Mouse (Mus musculus): ENCODE measurements around the gene Ethe1. TPM values are rescaled to one million over a fixed set of nuclear protein-coding genes. Genes with fewer than 3 reads are reported as not detected.
A peak's percentile ranks its signal among the peaks of the same experiment; 100 is the strongest.

Gene Ethe1
- polyA plus RNA-seq, 1 experiment from 2014 or later, result 17.0 TPM

- Histone ChIP-seq H3K9ac (no peak overlapping the region), H3K36me3 (no peaks in the 10 kb centered on the region), H3K4me1 (peaks cover 6% of the 10 kb centered on the region; the same call in 1 of the 2 replicates), H3K4me3 (no peak overlapping the region), H3K27ac (no peak overlapping the region), H3K27me3 (replicated peaks) (no peaks in the 10 kb centered on the region), H3K9me3 (replicated peaks) (no peaks in the 10 kb centered on the region), H3K4me2 (peak overlapping the region; percentile 42)
- peak; percentile 79 for ATAC-seq
- WGBS (ENCODE audit: insufficient replicate concordance), result 3% methylated on average over 13 of the region's 13 CpGs
Measured at GRCm38 (mm10) chr7:24600941-24601597, 13.7 kb downstream of the Ethe1 start.

- Histone ChIP-seq H3K27ac (no peak overlapping the region), H3K4me3 (no peak overlapping the region), H3K4me1 (peaks cover 20% of the 10 kb centered on the region), H3K4me2 (no peak overlapping the region), H3K36me3 (no peaks in the 10 kb centered on the region), H3K9me3 (replicated peaks) (no peaks in the 10 kb centered on the region), H3K27me3 (replicated peaks) (peaks cover 14% of the 10 kb centered on the region), H3K9ac (no peak overlapping the region)
- no peak for ATAC-seq
- WGBS (ENCODE audit: insufficient replicate concordance), result 78% methylated on average over 7 of the region's 7 CpGs
Measured at GRCm38 (mm10) chr7:24605561-24605960, 18.2 kb downstream of the Ethe1 start.

GRCm38 (mm10) chr7:24606046-24606445 lies 18.7 kb downstream of the Ethe1 start:
- Histone ChIP-seq H3K36me3 (no peaks in the 10 kb centered on the region), H3K4me3 (no peak overlapping the region), H3K4me2 (no peak overlapping the region), H3K9me3 (replicated peaks) (no peaks in the 10 kb centered on the region), H3K4me1 (peaks cover 24% of the 10 kb centered on the region), H3K27me3 (replicated peaks) (peaks cover 15% of the 10 kb centered on the region), H3K27ac (no peak overlapping the region), H3K9ac (no peak overlapping the region)
- WGBS (ENCODE audit: insufficient replicate concordance), result 70% methylated on average over 7 of the region's 7 CpGs
- ATAC-seq, result no peak

- Histone ChIP-seq H3K4me1 (peaks cover 36% of the 10 kb centered on the region), H3K4me3 (no peak overlapping the region), H3K9ac (no peak overlapping the region), H3K27me3 (replicated peaks) (peaks cover 32% of the 10 kb centered on the region), H3K27ac (no peak overlapping the region), H3K36me3 (no peaks in the 10 kb centered on the region), H3K9me3 (replicated peaks) (no peaks in the 10 kb centered on the region), H3K4me2 (0 out of 2 replicates have a peak overlapping the region, but pooled peaks have one; percentile 1)
- ATAC-seq, result peak; percentile 60
- WGBS (ENCODE audit: insufficient replicate concordance), result 35% methylated on average over 6 of the region's 6 CpGs
Measured at GRCm38 (mm10) chr7:24608017-24608416, 20.7 kb downstream of the Ethe1 start.

GRCm38 (mm10) chr7:24608561-24608960 lies 21.2 kb downstream of the Ethe1 start:
- Histone ChIP-seq H3K4me1 (peaks cover 36% of the 10 kb centered on the region), H3K27me3 (replicated peaks) (peaks cover 37% of the 10 kb centered on the region), H3K36me3 (no peaks in the 10 kb centered on the region), H3K4me3 (no peak overlapping the region), H3K27ac (no peak overlapping the region), H3K9me3 (replicated peaks) (no peaks in the 10 kb centered on the region), H3K9ac (no peak overlapping the region), H3K4me2 (0 out of 2 replicates have a peak overlapping the region, but pooled peaks have one; percentile 1)
- no peak for ATAC-seq
- WGBS (ENCODE audit: insufficient replicate concordance), result 42% methylated on average over 8 of the region's 8 CpGs

- H3K9ac ChIP-seq, result peak within 1 kb of the TSS; percentile 70
- no peaks in the 10 kb centered on the region for H3K9me3 ChIP-seq (replicated peaks)
- peak within 1 kb of the TSS; percentile 43; the same call in 1 of the 2 replicates for H3K27ac ChIP-seq
- peak within 1 kb of the TSS; percentile 92 for H3K4me2 ChIP-seq
- 4% methylated on average over 26 of the region's 27 CpGs for WGBS (ENCODE audit: insufficient replicate concordance)
- peaks cover 36% of the 10 kb centered on the region for H3K4me1 ChIP-seq
- no peaks in the 10 kb centered on the region for H3K36me3 ChIP-seq
- H3K4me3 ChIP-seq, result peak within 1 kb of the TSS; percentile 63
- H3K27me3 ChIP-seq (replicated peaks), result peaks cover 38% of the 10 kb centered on the region
- ATAC-seq, result peak; percentile 47
Measured at GRCm38 (mm10) chr7:24610144-24610878, 23.0 kb downstream of the Ethe1 start, which contains the start of gene Phldb3. Gene Phldb3 (plus strand): TSS chr7:24610763.

- Histone ChIP-seq H3K4me2 (peak overlapping the region; percentile 92), H3K4me3 (peak overlapping the region; percentile 63), H3K4me1 (peaks cover 36% of the 10 kb centered on the region), H3K9ac (peak overlapping the region; percentile 70), H3K27me3 (replicated peaks) (peaks cover 38% of the 10 kb centered on the region), H3K27ac (peak overlapping the region; percentile 43; the same call in 1 of the 2 replicates), H3K9me3 (replicated peaks) (no peaks in the 10 kb centered on the region), H3K36me3 (no peaks in the 10 kb centered on the region)
- ATAC-seq, result peak; percentile 83
- under 1% methylated on average over 36 of the region's 36 CpGs for WGBS (ENCODE audit: insufficient replicate concordance)
Measured at GRCm38 (mm10) chr7:24610879-24611494, 23.6 kb downstream of the Ethe1 start.

GRCm38 (mm10) chr7:24611709-24612108 lies 24.4 kb downstream of the Ethe1 start:
- Histone ChIP-seq H3K27ac (no peak overlapping the region), H3K27me3 (replicated peaks) (peaks cover 38% of the 10 kb centered on the region), H3K36me3 (no peaks in the 10 kb centered on the region), H3K4me3 (peak overlapping the region; percentile 63), H3K9me3 (replicated peaks) (no peaks in the 10 kb centered on the region), H3K4me1 (peaks cover 43% of the 10 kb centered on the region), H3K4me2 (peak overlapping the region; percentile 92), H3K9ac (peak overlapping the region; percentile 70)
- WGBS (ENCODE audit: insufficient replicate concordance), result 6% methylated on average over 7 of the region's 7 CpGs
- ATAC-seq, result no peak

GRCm38 (mm10) chr7:24612308-24612910 lies 25.1 kb downstream of the Ethe1 start:
- peaks cover 48% of the 10 kb centered on the region for H3K4me1 ChIP-seq
- peak overlapping the region; percentile 92 for H3K4me2 ChIP-seq
- H3K27ac ChIP-seq, result no peak overlapping the region
- H3K4me3 ChIP-seq, result peak overlapping the region; percentile 36
- peaks cover 38% of the 10 kb centered on the region for H3K27me3 ChIP-seq (replicated peaks)
- no peaks in the 10 kb centered on the region for H3K9me3 ChIP-seq (replicated peaks)
- ATAC-seq, result no peak
- WGBS (ENCODE audit: insufficient replicate concordance), result 7% methylated on average over 27 of the region's 27 CpGs
- H3K9ac ChIP-seq, result no peak overlapping the region; the same call in 1 of the 2 replicates
- no peaks in the 10 kb centered on the region for H3K36me3 ChIP-seq

GRCm38 (mm10) chr7:24614816-24615215 lies 27.5 kb downstream of the Ethe1 start:
- H3K27ac ChIP-seq, result no peak overlapping the region
- WGBS (ENCODE audit: insufficient replicate concordance), result 48% methylated on average over 13 of the region's 13 CpGs
- peaks cover 31% of the 10 kb centered on the region for H3K27me3 ChIP-seq (replicated peaks)
- peaks cover 5% of the 10 kb centered on the region for H3K36me3 ChIP-seq
- H3K4me1 ChIP-seq, result peaks cover 47% of the 10 kb centered on the region
- no peak overlapping the region for H3K4me3 ChIP-seq
- H3K4me2 ChIP-seq, result no peak overlapping the region
- no peak for ATAC-seq
- no peaks in the 10 kb centered on the region; the same call in 1 of the 2 replicates for H3K9me3 ChIP-seq (replicated peaks)
- H3K9ac ChIP-seq, result no peak overlapping the region

GRCm38 (mm10) chr7:24617763-24618162 lies 30.4 kb downstream of the Ethe1 start:
- ATAC-seq, result no peak
- Histone ChIP-seq H3K4me2 (no peak overlapping the region), H3K27ac (no peak overlapping the region), H3K9me3 (replicated peaks) (no peaks in the 10 kb centered on the region; the same call in 1 of the 2 replicates), H3K36me3 (peaks cover 26% of the 10 kb centered on the region), H3K4me1 (peaks cover 18% of the 10 kb centered on the region), H3K27me3 (replicated peaks) (peaks cover 8% of the 10 kb centered on the region), H3K9ac (no peak overlapping the region), H3K4me3 (no peak overlapping the region)
- 20% methylated on average over 8 of the region's 8 CpGs for WGBS (ENCODE audit: insufficient replicate concordance)
